Mouse (Mus musculus) neural tube, embryonic 14.5 days (tissue): ENCODE results near the gene Dok3. TPM values are rescaled to one million over a fixed set of nuclear protein-coding genes. Genes with fewer than 3 reads are reported as not detected.
"Not testable (repeated sequence)": the region's sequence is repeated elsewhere in the genome, so short reads cannot be mapped to it uniquely, and the experiment has no call there.

Experiments
- ATAC-seq: fragments of 200-750 bp; cut with Nextera tagmentation; 2 replicates; pipeline ENCODE4 v1.8.0; 2017; ENCODE audit warnings: low read depth, mild to moderate bottlenecking, moderate TSS enrichment, moderate library complexity
- H3K27ac ChIP-seq: fragments of 300-500 bp; sonication (generic); 2 replicates; pipeline ENCODE4 v1.5.1; 2014; ENCODE audit warnings: low read depth, mild to moderate bottlenecking, control low read depth, low read length, moderate library complexity, mixed read lengths
- H3K27me3 ChIP-seq: fragments of 300-500 bp; sonication (generic); 2 replicates; pipeline ENCODE4 v1.6.1; 2014; ENCODE audit warnings: low read length; ENCODE audit not compliant: control insufficient read depth, insufficient read depth
- H3K36me3 ChIP-seq: fragments of 300-500 bp; sonication (generic); 2 replicates; pipeline ENCODE4 v1.6.1; 2014; ENCODE audit warnings: low read length, mixed read lengths; ENCODE audit not compliant: control insufficient read depth, insufficient read depth
- H3K4me1 ChIP-seq: fragments of 300-500 bp; sonication (generic); 2 replicates; pipeline ENCODE4 v1.6.1; 2014; ENCODE audit warnings: low read length; ENCODE audit not compliant: control insufficient read depth, insufficient read depth
- H3K4me2 ChIP-seq: fragments of 300-500 bp; sonication (generic); 2 replicates; pipeline ENCODE4 v1.6.1; 2014; ENCODE audit warnings: mild to moderate bottlenecking, low read depth, low read length, control low read depth
- H3K4me3 ChIP-seq: fragments of 300-500 bp; sonication (generic); 2 replicates; pipeline ENCODE4 v1.5.1; 2014; ENCODE audit warnings: low read depth, low read length, control low read depth, mixed read lengths
- H3K9ac ChIP-seq: fragments of 300-500 bp; sonication (generic); replicated peaks from 2 replicates; pipeline ENCODE4 v1.6.1; 2014; ENCODE audit warnings: low read depth, mild to moderate bottlenecking, control low read depth, low read length, mixed read lengths
- H3K9me3 ChIP-seq: fragments of 300-500 bp; sonication (generic); 2 replicates; pipeline ENCODE4 v1.6.1; 2016; ENCODE audit warnings: low read length; ENCODE audit not compliant: control insufficient read depth
- WGBS: fragments of 180-500 bp; shearing (Covaris S2); extraction: QIAGEN DNeasy Blood & Tissue Kit; methylation state at CpG from one replicate; pipeline ENCODE4 v1.1.7; 2014; 5-methylcytosine and 5-hydroxymethylcytosine counted together
- polyA plus RNA-seq: library from polyadenylated mRNA; unstranded; fragments of >200 nt; fragmentation: Nextera tagmentation; extraction: Ambion mirVana; gene quantifications from 2 replicates; pipeline ENCODE4 v1.2.1, GENCODE M21; 2014

The Dok3 gene
- polyA plus RNA-seq, 1 experiment from 2014 or later: 4.2 TPM

DNA sequence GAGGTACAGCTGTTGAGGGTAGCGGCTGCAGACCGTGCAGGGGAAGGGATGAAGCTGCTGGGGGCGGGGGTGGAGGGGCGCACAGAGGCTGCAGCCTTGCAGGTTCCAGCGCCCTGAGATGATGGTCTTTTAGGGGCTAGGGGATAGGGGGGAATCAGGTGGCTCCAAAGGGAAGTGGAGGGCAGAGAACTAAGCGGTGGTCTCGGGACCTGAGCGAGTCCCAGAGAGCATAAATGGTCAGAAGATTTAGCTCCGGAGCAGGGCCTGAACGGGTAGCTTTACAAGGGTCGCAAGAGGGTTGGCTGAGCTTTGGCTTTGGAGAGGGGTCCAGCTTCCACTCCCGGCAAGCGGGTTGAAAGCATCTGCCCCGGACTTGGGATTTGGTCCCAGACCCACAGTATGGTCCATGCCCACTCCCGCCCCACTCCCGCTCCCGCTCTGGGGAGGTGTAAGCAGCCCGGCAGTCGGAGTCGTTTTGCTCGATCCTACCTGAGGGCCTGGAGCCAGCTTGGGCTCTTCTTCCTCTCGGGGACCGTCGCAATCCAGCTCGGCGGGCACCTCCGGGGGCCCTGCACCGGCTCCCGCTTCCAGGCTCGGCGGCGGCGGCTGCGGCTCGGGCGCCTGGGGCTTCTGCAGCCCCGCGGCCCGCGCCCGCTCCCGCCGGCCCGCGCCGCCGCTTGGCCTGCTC lies 41.3 kb upstream of the Dok3 start:
- Histone ChIP-seq H3K4me1 (peaks cover 19% of the 10 kb centered on the region), H3K27me3 (no peaks in the 10 kb centered on the region), H3K4me3 (peak overlapping the region; percentile 96), H3K36me3 (no peaks in the 10 kb centered on the region), H3K27ac (peak overlapping the region; percentile 87), H3K4me2 (peak overlapping the region; percentile 98), H3K9me3 (no peaks in the 10 kb centered on the region), H3K9ac (peak overlapping the region; percentile 94)
- WGBS: under 1% methylated on average over 27 of the region's 47 CpGs
- ATAC-seq: peak; percentile 68

DNA sequence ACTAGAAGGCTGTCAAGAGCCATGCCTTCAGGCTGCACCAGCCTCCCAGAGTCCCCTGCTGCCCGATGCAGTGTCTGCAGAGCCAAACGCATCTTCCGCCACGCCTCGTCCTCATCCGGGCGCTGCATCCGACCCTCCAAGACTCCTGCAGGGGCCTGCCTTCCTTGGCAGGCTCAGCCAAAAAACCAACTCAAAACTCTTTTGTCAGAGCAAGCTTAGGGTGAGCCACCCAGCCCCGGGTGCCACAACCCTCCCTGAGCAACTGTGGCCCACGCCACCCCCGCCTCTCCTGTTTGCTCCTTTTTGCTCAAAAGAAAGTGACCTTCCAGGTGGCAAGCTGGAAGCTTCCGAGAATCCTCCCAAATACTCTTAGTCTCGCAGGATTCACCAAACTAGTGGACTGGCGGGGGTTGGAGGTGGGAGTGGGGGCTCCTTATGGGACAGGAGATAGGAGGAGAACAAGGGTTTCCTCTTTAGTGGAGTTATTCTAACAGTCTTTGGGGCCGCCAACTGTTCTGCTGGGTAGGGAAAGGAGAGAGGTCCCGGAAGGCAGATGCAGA lies 40.7 kb upstream of the Dok3 start:
- ATAC-seq: peak; percentile 19; the same call in 1 of the 2 replicates
- Histone ChIP-seq H3K27me3 (no peaks in the 10 kb centered on the region), H3K4me3 (peak overlapping the region; percentile 96), H3K27ac (peak overlapping the region; percentile 87), H3K4me1 (peaks cover 19% of the 10 kb centered on the region), H3K36me3 (no peaks in the 10 kb centered on the region), H3K9me3 (no peaks in the 10 kb centered on the region), H3K9ac (peak overlapping the region; percentile 94), H3K4me2 (peak overlapping the region; percentile 98)
- WGBS: 4% methylated on average over 16 of the region's 16 CpGs

DNA sequence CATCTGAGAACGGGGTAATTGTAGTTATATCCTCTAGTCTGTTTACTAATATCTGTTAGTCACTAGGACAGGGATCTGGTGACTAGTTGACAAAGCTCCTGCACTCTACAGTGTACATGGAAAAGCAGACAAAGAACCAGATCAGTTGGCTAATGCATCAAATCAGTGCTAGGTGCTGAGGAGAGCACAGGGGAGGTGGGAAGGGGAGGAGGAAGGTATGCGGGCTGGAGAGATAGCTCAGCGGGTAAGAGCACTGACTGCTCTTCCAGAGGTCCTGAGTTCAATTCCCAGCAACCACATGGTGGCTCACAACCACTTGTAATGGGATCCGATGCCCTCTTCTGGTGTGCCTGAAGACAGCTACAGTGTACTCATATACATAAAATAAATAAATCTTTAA lies 39.4 kb upstream of the Dok3 start:
- H3K9ac ChIP-seq, H3K4me3 ChIP-seq, H3K36me3 ChIP-seq, H3K9me3 ChIP-seq, ATAC-seq, H3K27ac ChIP-seq, H3K4me2 ChIP-seq, H3K27me3 ChIP-seq: not testable (repeated sequence)
- peaks cover 19% of the 10 kb centered on the region for H3K4me1 ChIP-seq
- WGBS: 92% methylated on average over 4 of the region's 4 CpGs

DNA sequence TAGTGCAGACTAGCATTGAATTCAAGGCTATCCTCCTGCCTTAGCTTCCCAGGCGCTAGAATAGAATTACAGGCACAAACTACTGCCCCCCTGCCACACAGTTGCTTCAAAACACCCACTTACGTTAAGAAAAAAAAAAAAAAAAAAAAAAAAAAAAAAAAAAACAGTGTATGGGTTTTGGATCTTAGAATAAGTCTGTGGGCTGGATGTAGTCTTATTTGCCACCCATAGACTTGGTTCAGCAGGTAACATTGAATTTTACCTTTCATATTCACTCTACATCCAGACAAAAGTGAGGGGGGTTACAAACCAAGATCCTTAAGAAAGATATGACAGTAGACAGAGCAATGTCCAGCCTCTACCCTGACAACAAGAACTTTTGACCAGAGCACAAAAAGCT lies 38.9 kb upstream of the Dok3 start:
- H3K4me3 ChIP-seq: no peak overlapping the region
- no peak for ATAC-seq
- no peak overlapping the region for H3K9ac ChIP-seq
- peaks cover 23% of the 10 kb centered on the region for H3K4me1 ChIP-seq
- no peak overlapping the region for H3K27ac ChIP-seq
- no peaks in the 10 kb centered on the region for H3K27me3 ChIP-seq
- H3K4me2 ChIP-seq: no peak overlapping the region
- no peaks in the 10 kb centered on the region for H3K9me3 ChIP-seq
- 88% methylated on average over 2 of the region's 2 CpGs for WGBS
- no peaks in the 10 kb centered on the region for H3K36me3 ChIP-seq

DNA sequence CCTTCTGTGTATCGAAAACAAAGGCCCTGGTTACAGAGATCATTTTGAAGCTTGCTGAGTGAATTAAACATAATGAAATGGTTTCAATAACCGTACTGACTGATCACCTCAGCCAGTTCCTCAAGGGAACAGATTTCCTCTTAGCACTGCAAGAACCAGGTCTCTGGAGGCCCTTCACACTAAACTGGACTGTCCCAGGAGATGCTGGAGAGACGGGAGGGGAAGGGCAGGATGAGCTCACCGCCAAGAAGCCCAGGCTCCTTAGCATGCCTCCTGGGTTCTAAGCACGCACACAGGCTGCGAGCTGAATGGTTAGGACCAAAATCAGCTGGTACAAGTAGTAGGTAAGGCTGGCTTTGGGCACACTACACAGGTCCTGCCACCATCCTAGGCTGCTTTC lies 37.9 kb upstream of the Dok3 start:
- Histone ChIP-seq H3K4me1 (peaks cover 21% of the 10 kb centered on the region), H3K4me2 (no peak overlapping the region), H3K4me3 (no peak overlapping the region), H3K36me3 (no peaks in the 10 kb centered on the region), H3K9ac (no peak overlapping the region), H3K27me3 (no peaks in the 10 kb centered on the region), H3K27ac (no peak overlapping the region), H3K9me3 (no peaks in the 10 kb centered on the region)
- 81% methylated on average over 6 of the region's 6 CpGs for WGBS
- ATAC-seq: no peak

DNA sequence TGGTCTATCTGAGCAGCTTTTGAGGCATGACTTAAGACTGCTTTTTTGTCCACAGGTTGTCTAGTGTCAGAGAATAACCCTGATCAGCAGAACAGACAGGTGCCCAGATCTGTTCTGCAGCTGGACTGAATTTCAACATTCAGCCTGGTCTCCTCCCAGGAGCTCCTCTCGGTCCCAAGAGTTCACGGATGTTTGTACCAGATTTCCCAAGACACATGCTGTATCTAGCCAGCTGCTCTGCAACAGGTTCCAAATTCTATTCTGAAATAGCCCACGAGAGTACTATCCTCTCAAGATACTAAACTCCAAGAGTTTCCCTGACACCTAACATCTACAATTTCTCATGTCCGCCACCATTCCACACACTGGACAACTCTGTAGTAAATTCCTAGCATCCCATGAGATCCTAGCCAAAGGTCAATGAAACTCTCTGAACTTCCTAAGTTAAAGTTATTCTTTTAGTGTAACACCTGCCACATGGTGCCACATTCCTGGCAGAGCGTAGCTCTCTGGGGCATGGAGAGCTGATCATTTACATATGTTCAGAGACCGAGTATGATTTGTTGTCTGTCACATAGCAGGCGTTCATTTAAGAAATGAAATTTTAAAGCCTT lies 34.3 kb upstream of the Dok3 start:
- Histone ChIP-seq H3K9ac (no peak overlapping the region), H3K27ac (no peak overlapping the region), H3K36me3 (no peaks in the 10 kb centered on the region), H3K27me3 (no peaks in the 10 kb centered on the region), H3K4me2 (no peak overlapping the region), H3K9me3 (no peaks in the 10 kb centered on the region), H3K4me1 (0 out of 2 replicates have a peak, but pooled peaks cover 7% of the 10 kb centered on the region), H3K4me3 (no peak overlapping the region)
- no peak for ATAC-seq
- 80% methylated on average over 7 of the region's 7 CpGs for WGBS

DNA sequence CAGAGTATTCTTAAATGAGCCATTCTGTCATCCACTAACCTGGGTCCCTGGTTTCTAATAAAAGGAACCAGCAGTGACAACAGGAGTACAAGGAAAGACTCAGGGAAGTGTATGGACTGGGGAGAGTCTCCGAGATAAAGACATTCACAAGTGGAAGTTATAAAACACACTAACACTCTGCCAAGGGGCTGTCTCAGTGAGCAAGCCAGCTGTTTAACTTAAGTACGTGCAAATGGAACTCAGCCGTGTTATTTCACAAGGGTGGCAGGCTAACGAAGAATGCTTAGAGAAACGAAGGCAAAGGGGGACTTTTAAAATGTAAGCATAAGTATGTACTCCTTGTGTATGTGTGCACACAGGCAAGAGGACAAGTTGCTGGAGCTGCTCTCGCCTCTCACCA lies 28.4 kb upstream of the Dok3 start:
- no peak overlapping the region for H3K4me3 ChIP-seq
- no peaks in the 10 kb centered on the region for H3K27me3 ChIP-seq
- no peak overlapping the region for H3K4me2 ChIP-seq
- no peak overlapping the region for H3K27ac ChIP-seq
- WGBS: 88% methylated on average over 6 of the region's 6 CpGs
- no peaks in the 10 kb centered on the region for H3K9me3 ChIP-seq
- H3K9ac ChIP-seq: no peak overlapping the region
- no peak for ATAC-seq
- H3K4me1 ChIP-seq: no peaks in the 10 kb centered on the region
- H3K36me3 ChIP-seq: peaks cover 21% of the 10 kb centered on the region; the same call in 1 of the 2 replicates

DNA sequence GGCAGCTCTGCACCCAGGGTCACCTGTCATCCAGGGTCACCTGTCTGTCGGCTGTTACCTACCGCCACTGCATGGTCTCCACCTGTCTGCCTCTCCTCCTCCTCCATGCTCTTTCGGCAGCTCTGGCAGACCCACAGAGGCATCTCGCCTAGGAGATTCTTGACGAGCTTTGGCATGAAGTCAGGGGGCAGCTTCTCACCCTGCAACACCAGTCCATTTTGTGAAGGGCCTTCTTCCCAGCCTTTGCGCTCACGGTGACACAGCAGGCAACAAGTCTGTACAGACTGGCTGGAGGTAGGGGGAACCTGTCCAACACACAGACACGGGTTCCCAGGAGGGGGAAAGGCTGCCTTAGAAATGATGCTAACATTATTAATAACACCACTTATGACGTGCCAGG lies 26.8 kb upstream of the Dok3 start:
- peaks cover 28% of the 10 kb centered on the region; the same call in 1 of the 2 replicates for H3K36me3 ChIP-seq
- no peak overlapping the region for H3K27ac ChIP-seq
- no peaks in the 10 kb centered on the region for H3K4me1 ChIP-seq
- no peak for ATAC-seq
- no peak overlapping the region for H3K9ac ChIP-seq
- H3K4me3 ChIP-seq: no peak overlapping the region
- no peaks in the 10 kb centered on the region for H3K9me3 ChIP-seq
- no peaks in the 10 kb centered on the region for H3K27me3 ChIP-seq
- 92% methylated on average over 9 of the region's 9 CpGs for WGBS
- no peak overlapping the region for H3K4me2 ChIP-seq

DNA sequence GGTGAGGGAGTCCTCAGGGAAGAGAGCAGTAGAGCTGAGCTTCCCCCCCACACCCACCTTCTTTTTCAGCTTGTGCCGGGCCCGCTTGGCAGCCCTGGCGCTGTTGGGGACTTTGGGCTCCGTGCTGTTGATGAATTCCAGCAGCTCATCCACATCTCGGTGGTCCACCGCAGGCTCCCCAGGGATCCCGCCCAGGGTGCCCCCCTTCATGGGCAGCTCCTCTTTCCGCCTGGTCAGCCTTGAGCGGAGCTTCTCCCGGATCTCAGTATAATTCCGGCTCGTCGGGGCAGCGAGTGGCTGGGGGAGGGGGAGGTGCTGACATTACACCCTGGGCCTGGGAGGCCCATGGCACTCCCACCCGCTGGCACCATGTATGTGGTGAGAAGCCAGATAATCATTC lies 20.0 kb upstream of the Dok3 start:
- peaks cover 58% of the 10 kb centered on the region for H3K36me3 ChIP-seq

More for the DNA sequence above, 20.0 kb upstream of the Dok3 start:
- WGBS: 88% methylated on average over 15 of the region's 15 CpGs
- Histone ChIP-seq H3K27ac (no peak overlapping the region), H3K4me3 (no peak overlapping the region), H3K9me3 (no peaks in the 10 kb centered on the region), H3K4me2 (no peak overlapping the region), H3K27me3 (no peaks in the 10 kb centered on the region), H3K9ac (no peak overlapping the region), H3K4me1 (no peaks in the 10 kb centered on the region)
- ATAC-seq: no peak
